Mouse (Mus musculus) liver, embryonic 14.5 days (tissue): Measurements from ENCODE around the gene Hhat.

Source experiments
- CTCF ChIP-seq: IDR thresholded peaks from 2 replicates; pipeline ENCODE4 v1.5.1; 2016; ENCODE audit warnings: antibody characterized with exemption, low read depth, control low read depth
- EP300 ChIP-seq: IDR thresholded peaks from 2 replicates; pipeline ENCODE4 v1.6.1; 2016; ENCODE audit warnings: antibody characterized with exemption, low read depth

- TF ChIP-seq CTCF (no peak), EP300 (no peak)
These were observed 18.1 kb upstream of the Hhat start for GRCm38 (mm10) chr1:192789111-192789522.
